Mouse (Mus musculus): Measurements from ENCODE around the gene Olig3. TPM values are rescaled to one million over a fixed set of nuclear protein-coding genes. Genes with fewer than 3 reads are reported as not detected.

Olig3 gene
- not detected in 2 replicates for polyA plus RNA-seq (2015; fragmentation: Nextera tagmentation; extraction: Ambion mirVana)

DNA sequence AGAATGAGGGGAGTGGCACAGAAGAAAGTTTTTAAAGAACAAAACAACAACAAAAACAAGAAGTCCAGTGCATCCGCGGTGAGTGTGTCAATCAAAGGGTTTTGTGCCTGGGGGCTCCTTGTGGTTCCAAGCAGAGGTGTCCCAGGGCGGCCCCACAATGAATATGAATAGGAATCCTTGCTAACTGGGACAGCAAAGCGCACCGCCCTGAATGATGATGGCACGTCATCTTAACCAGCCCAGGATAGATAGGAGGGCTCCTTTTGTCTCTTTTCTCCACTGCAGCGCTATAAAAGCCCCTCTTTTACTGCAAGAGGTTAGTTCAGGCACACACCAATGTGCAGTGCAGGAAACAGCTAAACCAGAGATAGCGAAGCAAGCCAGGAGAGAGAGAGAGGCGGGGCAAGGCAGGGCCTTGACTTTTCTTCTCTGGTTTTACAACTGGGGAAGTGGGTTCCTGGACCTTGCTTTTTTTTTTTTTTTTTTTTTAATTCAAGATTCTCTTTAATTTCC, at the start of gene Olig3:
Gene Olig3, plus strand, starts transcription at position 463 of the 513 bp plus-strand sequence.

Other genes with a start within 250 kb of the Olig3 start
- 36.4 and 55.5 TPM in 2 replicates for gene Ifngr1, start 235.4 kb downstream of the Olig3 start, polyA plus RNA-seq (2015; fragmentation: Nextera tagmentation; extraction: Ambion mirVana)